Mouse (Mus musculus) ES-Bruce4 (cell line): ENCODE results near the gene Birc6. TPM values are rescaled to one million over a fixed set of nuclear protein-coding genes. Genes with fewer than 3 reads are reported as not detected.

Experiments
- H3K27ac ChIP-seq: 2 replicates; pipeline ENCODE4 v1.5.1; 2012; ENCODE audit warnings: low read length, inconsistent platforms; ENCODE audit not compliant: insufficient read depth
- H3K27me3 ChIP-seq: 2 replicates; pipeline ENCODE4 v1.6.1; 2012; ENCODE audit warnings: mild to moderate bottlenecking, low read length, inconsistent platforms; ENCODE audit not compliant: control insufficient read depth, poor library complexity, insufficient read depth, severe bottlenecking
- H3K36me3 ChIP-seq: 2 replicates; pipeline ENCODE4 v1.6.1; 2012; ENCODE audit warnings: inconsistent platforms, mild to moderate bottlenecking, low read length, moderate library complexity; ENCODE audit not compliant: control insufficient read depth, poor library complexity, insufficient read depth, severe bottlenecking
- H3K4me1 ChIP-seq: one replicate; pipeline ENCODE4 v1.8.1; 2011; ENCODE audit warnings: low read length; ENCODE audit not compliant: control insufficient read depth, insufficient read depth
- H3K4me3 ChIP-seq: 2 replicates; pipeline ENCODE4 v1.5.1; 2011; ENCODE audit warnings: low read depth, mild to moderate bottlenecking, low read length
- H3K9ac ChIP-seq: 2 replicates; pipeline ENCODE4 v1.6.1; 2012; ENCODE audit warnings: low read depth, mild to moderate bottlenecking, inconsistent platforms; ENCODE audit not compliant: poor library complexity, severe bottlenecking
- H3K9me3 ChIP-seq: replicated peaks from 2 replicates; pipeline ENCODE4 v1.6.1; 2012; ENCODE audit warnings: mild to moderate bottlenecking, low read length, inconsistent platforms; ENCODE audit not compliant: control insufficient read depth, poor library complexity, insufficient read depth, severe bottlenecking
- CTCF ChIP-seq: IDR thresholded peaks from one replicate; pipeline ENCODE4 v1.8.1; 2011; ENCODE audit warnings: low read depth, low read length
- EP300 ChIP-seq: IDR thresholded peaks from 2 replicates; pipeline ENCODE4 v1.6.1; 2011; ENCODE audit warnings: low read depth, low read length; ENCODE audit not compliant: insufficient read depth
- POLR2A ChIP-seq: IDR thresholded peaks from one replicate; pipeline ENCODE4 v1.8.1; 2011; ENCODE audit warnings: low read length; ENCODE audit not compliant: insufficient read depth
- polyA plus RNA-seq: library from polyadenylated mRNA; stranded (reverse); fragments of >200 nt; gene quantifications from 2 replicates; pipeline ENCODE4 v1.2.4, GENCODE M21; 2011; ENCODE audit warnings: low read depth; ENCODE audit not compliant: missing spikeins, insufficient read depth, insufficient read length

Gene Birc6
- polyA plus RNA-seq, 1 experiment = 132 TPM

DNA sequence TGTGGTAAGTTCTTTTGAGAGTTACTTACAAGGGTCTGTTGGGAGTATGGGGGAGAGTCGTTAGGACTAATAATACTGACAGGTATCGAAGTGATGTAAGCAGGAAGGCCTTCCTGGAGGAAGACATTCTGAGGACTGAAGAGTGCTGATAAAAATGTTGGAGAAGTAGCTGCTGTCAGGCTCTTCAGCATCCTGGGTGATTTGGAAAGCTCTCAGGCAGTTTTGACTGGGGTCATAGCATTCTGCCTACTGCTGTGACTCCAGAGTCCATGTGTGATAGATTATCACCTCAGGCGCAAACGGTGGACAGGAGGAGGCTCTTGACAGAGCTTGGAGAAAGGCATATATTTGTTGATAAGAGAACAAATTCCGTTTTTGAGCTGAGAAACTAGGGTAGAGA lies 177.4 kb downstream of the Birc6 start:
- TF ChIP-seq POLR2A (no peak), EP300 (no peak), CTCF (no peak)
- H3K9ac ChIP-seq = no peak overlapping the region
- H3K27ac ChIP-seq = no peak overlapping the region
- peaks cover 8% of the 10 kb centered on the region for H3K36me3 ChIP-seq
- H3K27me3 ChIP-seq = no peaks in the 10 kb centered on the region
- no peaks in the 10 kb centered on the region for H3K9me3 ChIP-seq
- no peak overlapping the region for H3K4me3 ChIP-seq
- no peaks in the 10 kb centered on the region for H3K4me1 ChIP-seq

GRCm38 (mm10) chr17:74706593-74706992 lies 178.5 kb downstream of the Birc6 start:
- no peak overlapping the region for H3K27ac ChIP-seq
- H3K4me1 ChIP-seq = no peaks in the 10 kb centered on the region
- no peaks in the 10 kb centered on the region for H3K27me3 ChIP-seq
- H3K4me3 ChIP-seq = no peak overlapping the region
- no peak for TF ChIP-seq POLR2A
- no peak for TF ChIP-seq CTCF
- TF ChIP-seq EP300 = no peak
- H3K36me3 ChIP-seq = peaks cover 8% of the 10 kb centered on the region
- no peak overlapping the region for H3K9ac ChIP-seq
- no peaks in the 10 kb centered on the region for H3K9me3 ChIP-seq

DNA sequence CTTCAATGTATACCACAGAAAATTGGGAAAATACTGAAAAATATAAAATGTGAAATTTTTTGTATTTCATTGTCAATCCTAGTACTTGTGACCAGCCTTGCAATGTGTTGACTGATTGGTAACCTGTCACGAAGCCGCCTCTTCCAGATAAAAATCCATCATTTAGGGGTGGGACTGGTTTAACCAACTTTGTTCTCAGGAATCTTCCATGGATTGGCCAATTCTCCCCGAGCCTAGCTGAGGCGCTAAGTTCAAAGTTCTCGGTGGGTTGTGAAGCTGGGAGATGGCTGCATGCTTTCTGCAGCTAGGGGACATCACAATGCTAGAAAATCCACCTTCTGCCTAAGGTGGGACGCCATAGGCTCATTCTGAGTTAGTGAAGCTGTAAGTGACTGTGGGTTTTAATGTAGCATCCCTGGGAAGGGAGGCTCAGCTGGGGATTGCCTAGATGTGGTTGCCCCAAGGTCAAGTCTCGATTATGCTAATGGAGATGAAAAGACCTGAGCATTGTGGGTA lies 179.6 kb downstream of the Birc6 start:
- Histone ChIP-seq H3K4me3 (no peak overlapping the region), H3K27ac (no peak overlapping the region)
- TF ChIP-seq CTCF (no peak), POLR2A (no peak), EP300 (no peak)

GRCm38 (mm10) chr17:74710731-74711130 lies 182.6 kb downstream of the Birc6 start:
- Histone ChIP-seq H3K4me1 (no peaks in the 10 kb centered on the region), H3K9me3 (no peaks in the 10 kb centered on the region), H3K36me3 (no peaks in the 10 kb centered on the region), H3K27me3 (no peaks in the 10 kb centered on the region), H3K27ac (no peak overlapping the region), H3K4me3 (no peak overlapping the region), H3K9ac (no peak overlapping the region)
- no peak for TF ChIP-seq CTCF
- no peak for TF ChIP-seq POLR2A
- no peak for TF ChIP-seq EP300

More for the DNA sequence above, 179.6 kb downstream of the Birc6 start:
- Histone ChIP-seq H3K4me1 (no peaks in the 10 kb centered on the region), H3K36me3 (peaks cover 2% of the 10 kb centered on the region; the same call in 1 of the 2 replicates), H3K9ac (no peak overlapping the region), H3K9me3 (no peaks in the 10 kb centered on the region), H3K27me3 (no peaks in the 10 kb centered on the region)

DNA sequence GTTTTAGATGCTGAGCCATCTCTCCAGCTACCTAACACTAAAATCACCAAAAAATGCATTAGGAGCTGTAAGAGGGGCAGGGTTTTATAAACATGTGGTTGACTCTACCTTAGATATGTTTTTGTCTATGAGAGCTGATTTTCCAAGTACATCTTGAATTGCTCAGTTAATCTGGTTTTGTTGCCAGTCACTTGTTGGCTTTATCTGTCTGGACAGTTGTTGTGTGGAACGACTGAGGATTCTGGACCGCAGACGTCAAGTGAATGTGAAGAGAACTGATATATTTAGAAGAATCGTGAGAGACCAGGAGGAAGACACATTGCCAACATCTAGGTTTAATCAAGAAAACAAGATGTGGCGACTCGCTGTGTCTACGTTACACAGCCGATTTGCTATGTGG lies 183.5 kb downstream of the Birc6 start:
- H3K9me3 ChIP-seq = no peaks in the 10 kb centered on the region
- H3K4me1 ChIP-seq = no peaks in the 10 kb centered on the region
- no peak overlapping the region for H3K4me3 ChIP-seq
- H3K36me3 ChIP-seq = no peaks in the 10 kb centered on the region
- H3K27me3 ChIP-seq = no peaks in the 10 kb centered on the region
- TF ChIP-seq EP300 = no peak
- no peak overlapping the region for H3K9ac ChIP-seq
- no peak overlapping the region for H3K27ac ChIP-seq

DNA sequence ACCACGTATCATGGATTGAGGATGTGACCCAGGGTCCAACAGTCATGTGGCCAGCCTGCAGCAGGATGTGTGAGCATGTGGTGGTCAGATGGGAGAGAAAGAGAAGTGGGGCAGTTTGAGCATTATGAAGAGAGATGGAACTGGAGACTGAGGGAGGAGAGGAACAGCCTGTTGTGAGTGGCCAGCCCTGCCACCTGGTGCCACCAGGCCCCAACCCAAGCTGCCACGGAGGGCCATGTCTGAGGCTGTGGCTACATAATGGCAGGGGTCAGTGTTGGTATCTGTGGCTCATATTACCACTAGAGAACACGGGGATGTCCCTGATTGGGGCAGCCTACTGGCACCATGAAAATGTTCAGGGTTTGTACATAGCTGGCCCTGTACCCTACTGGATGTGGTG lies 187.0 kb downstream of the Birc6 start:
- no peak overlapping the region for H3K27ac ChIP-seq
- TF ChIP-seq CTCF (no peak), EP300 (no peak), POLR2A (no peak)
- no peak overlapping the region for H3K9ac ChIP-seq
- H3K27me3 ChIP-seq = no peaks in the 10 kb centered on the region
- H3K36me3 ChIP-seq = 0 out of 2 replicates have a peak, but pooled peaks cover 1% of the 10 kb centered on the region
- H3K9me3 ChIP-seq = no peaks in the 10 kb centered on the region
- no peaks in the 10 kb centered on the region for H3K4me1 ChIP-seq
- no peak overlapping the region for H3K4me3 ChIP-seq
